Mouse (Mus musculus): Measurements from ENCODE around the gene Noct.

Noct gene

GRCm38 (mm10) chr3:51232205-51232910 lies 8.1 kb downstream of the Noct start:
- no peak for DNase-seq

GRCm38 (mm10) chr3:51233474-51233873 lies 9.2 kb downstream of the Noct start:
- DNase-seq, result peak; percentile 80

- peak; percentile 88 for DNase-seq
Observed at GRCm38 (mm10) chr3:51233918-51234751, 9.9 kb downstream of the Noct start.

- no peak for DNase-seq
Observed at GRCm38 (mm10) chr3:51234752-51235055, 10.5 kb downstream of the Noct start.

- no peak for DNase-seq
Observed at GRCm38 (mm10) chr3:51238515-51238914, 14.3 kb downstream of the Noct start.

GRCm38 (mm10) chr3:51239541-51239940 lies 15.3 kb downstream of the Noct start:
- no peak for DNase-seq

GRCm38 (mm10) chr3:51247704-51248103 lies 23.5 kb downstream of the Noct start:
- peak; percentile 28 for DNase-seq

GRCm38 (mm10) chr3:51248600-51248999 lies 24.4 kb downstream of the Noct start:
- no peak for DNase-seq

- no peak for DNase-seq
Observed at GRCm38 (mm10) chr3:51249460-51249859, 25.2 kb downstream of the Noct start.

GRCm38 (mm10) chr3:51249866-51250265 lies 25.6 kb downstream of the Noct start:
- DNase-seq, result no peak

GRCm38 (mm10) chr3:51251057-51251456 lies 26.8 kb downstream of the Noct start:
- DNase-seq, result no peak

- no peak for DNase-seq
Observed at GRCm38 (mm10) chr3:51252223-51252622, 28.0 kb downstream of the Noct start.

GRCm38 (mm10) chr3:51252689-51253402 lies 28.6 kb downstream of the Noct start:
- no peak for DNase-seq

- no peak for DNase-seq
Observed at GRCm38 (mm10) chr3:51254784-51255183, 30.5 kb downstream of the Noct start.

GRCm38 (mm10) chr3:51256450-51256849 lies 32.2 kb downstream of the Noct start:
- DNase-seq, result no peak

GRCm38 (mm10) chr3:51258070-51258469 lies 33.8 kb downstream of the Noct start:
- DNase-seq, result no peak

GRCm38 (mm10) chr3:51262942-51263341 lies 38.7 kb downstream of the Noct start:
- no peak for DNase-seq

- DNase-seq, result no peak
Observed at GRCm38 (mm10) chr3:51268434-51268833, 44.2 kb downstream of the Noct start.

GRCm38 (mm10) chr3:51270069-51270817 lies 46.0 kb downstream of the Noct start:
- no peak for DNase-seq

GRCm38 (mm10) chr3:51275956-51276398 lies 51.7 kb downstream of the Noct start:
- peak; percentile 99 for DNase-seq

- DNase-seq, result peak; percentile 75
Observed at GRCm38 (mm10) chr3:51276421-51277111, 52.3 kb downstream of the Noct start.

Data from kidney, postnatal 14 days (tissue).